Mouse (Mus musculus) C2C12 (cell line): Measurements from ENCODE around the gene Rnf11.

Source experiments
- CTCF ChIP-seq: IDR thresholded peaks from one replicate; pipeline ENCODE4 v1.5.1; 2011; ENCODE audit not compliant: control insufficient read depth, insufficient read depth, insufficient read length
- MAX ChIP-seq: IDR thresholded peaks from one replicate; pipeline ENCODE4 v1.6.1; 2011; ENCODE audit warnings: mild to moderate bottlenecking, control low read depth

DNA sequence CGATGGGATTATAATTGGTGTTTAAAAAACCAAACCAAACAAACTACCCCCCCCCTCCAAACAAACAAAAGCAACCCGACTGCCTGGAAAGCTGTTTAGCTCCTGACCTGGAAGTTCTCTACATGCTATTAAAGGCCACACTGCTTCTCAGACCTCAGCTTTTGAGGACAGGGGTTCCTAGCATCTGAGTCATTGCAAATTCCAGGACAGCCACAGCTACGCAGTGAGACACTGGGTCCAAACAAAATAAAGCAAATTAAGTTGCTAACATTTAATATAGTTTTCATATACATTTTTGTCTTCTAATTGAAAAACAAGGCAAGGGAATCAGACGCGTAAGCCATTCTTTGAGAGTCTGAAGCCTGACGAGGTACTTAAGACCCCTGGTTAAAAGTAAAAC, 40.1 kb downstream of the Rnf11 start:
- TF ChIP-seq MAX (no peak), CTCF (no peak)
